Mouse (Mus musculus): ENCODE measurements around the gene Slc16a3.

GRCm38 (mm10) chr11:120971237-120971636, 23.0 kb downstream of the Slc16a3 start:
- TF ChIP-seq POLR2A (IDR thresholded peaks at IDR 0.05; ENCODE audit: control insufficient read depth, extremely low read depth, insufficient read depth, low read length, poor library complexity) (no peak), CTCF (IDR thresholded peaks at IDR 0.05; ENCODE audit: borderline replicate concordance, control insufficient read depth, extremely low read depth, insufficient read depth, low read length, poor library complexity) (no peak)
